Mouse (Mus musculus) embryo, embryonic 11 days (tissue): ENCODE measurements around the gene Srsf6.

Experiments used
- DNase-seq: peaks from one replicate; pipeline ENCODE4 v3.0.0-alpha.2; 2015

Gene Srsf6

DNA sequence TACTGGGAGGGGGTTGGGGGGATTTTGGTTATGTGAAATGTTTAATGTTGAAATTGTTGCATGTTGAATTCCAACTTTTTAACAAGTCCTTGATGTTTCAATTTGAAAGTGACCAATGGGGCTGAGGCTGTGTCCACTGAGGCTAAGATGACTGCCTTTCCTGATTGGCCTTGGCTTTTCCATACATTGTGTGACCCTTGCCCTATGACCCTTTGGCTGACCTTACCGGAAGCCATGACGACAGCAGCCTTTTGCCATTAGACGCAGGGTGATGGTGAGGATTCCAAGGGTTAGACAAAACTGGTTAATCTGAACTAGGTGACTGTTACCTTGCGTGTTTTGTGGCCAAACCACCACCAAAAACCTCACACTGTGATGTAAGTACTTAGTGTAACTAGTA lies 1.4 kb downstream of the Srsf6 start:
- peak; percentile 30 for DNase-seq

DNA sequence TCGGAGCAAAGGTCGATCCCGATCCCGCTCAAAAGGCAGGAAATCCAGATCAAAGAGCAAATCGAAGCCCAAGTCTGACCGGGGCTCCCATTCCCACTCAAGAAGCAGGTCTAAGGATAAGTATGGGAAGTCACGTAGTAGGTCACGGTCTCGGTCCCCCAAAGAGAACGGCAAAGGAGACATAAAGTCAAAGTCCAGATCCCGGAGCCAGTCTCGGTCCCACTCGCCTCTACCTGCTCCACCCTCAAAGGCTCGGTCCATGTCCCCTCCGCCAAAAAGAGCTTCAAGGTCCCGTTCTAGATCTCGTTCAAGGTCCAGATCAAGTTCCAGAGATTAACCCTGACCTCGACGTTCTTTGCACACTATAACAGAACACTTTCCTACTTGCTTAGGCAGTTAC lies 3.1 kb downstream of the Srsf6 start:
- no peak for DNase-seq

GRCm38 (mm10) chr2:162935700-162936099 lies 4.4 kb downstream of the Srsf6 start:
- no peak for DNase-seq

DNA sequence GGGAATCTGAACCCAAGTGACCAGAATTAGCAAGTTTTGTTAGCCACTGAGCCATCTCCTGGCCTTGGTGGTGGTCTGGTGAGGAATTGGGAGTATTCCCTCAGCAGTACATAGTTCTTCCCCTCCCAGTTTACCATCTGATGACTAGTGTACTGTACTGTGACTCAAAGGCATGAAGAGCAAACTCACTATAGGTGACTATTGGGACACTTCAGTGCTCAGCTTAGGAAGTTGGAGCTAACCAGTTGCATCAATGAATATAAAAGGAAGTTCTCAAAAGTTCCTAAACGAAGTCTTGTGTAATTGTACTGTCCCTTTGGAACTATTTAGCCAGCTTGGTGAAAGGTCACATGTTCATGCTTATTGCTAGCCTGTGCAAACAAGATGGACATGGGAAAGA lies 8.2 kb downstream of the Srsf6 start:
- no peak for DNase-seq

DNA sequence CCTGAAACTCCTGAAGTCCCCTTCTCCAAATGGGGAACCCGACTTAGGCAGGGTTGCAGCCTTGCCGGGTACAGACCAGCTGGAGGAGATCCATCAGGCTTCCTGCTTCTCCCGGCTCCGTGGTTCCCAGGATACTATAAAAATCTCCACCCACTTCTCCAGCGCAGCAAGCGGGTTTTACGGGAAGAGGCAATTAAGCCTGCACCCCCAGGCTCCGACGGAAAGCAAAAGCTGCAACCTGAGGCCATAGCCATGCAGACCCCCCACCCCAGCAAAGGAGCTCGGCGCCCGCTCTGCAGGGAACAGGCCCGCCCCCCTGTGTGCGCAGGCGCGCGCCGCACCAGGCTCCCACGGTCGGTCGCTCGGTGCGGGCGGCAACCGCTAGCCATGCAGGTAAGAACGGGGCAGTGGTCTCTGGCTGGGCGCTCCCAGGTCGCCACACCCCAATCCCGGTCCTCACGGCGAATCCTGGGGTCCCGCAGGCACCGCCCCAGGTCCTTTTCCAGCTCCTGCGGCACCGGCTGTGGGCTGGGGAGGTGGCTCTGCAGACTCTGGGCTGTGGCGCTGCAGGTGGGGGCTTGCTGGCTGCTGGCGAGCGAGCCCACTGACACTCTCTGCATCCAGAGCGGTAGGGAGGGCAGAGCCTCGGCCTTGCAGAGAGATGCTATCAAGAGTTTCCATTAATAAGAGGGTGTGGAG lies 12.0 kb downstream of the Srsf6 start, which contains the start of gene L3mbtl1:
Gene L3mbtl1 (plus strand): TSS at position 325 of the 699 bp plus-strand sequence.
- peak; percentile 52 for DNase-seq

- no peak for DNase-seq
Observed at GRCm38 (mm10) chr2:162943931-162944330, 12.6 kb downstream of the Srsf6 start.

DNA sequence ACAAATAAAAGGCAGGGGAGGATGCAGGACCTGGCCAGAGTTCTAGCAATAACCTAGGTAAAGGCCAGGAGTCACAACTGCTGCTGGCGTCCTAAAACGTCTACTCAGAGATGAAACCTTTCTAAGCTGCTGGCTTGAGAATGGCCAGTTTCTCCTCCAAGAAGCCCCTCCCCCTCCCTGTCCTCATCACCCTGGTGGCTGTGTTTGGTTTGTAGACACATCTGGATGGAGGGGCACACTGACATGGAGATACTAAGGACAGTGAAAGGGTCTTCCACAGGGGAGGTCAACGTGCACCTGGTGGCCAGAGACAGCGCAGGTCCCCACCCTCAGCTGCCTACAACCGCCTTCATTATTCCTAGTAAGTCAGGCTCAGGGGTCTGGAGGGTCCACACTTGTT lies 15.6 kb downstream of the Srsf6 start:
- DNase-seq, result no peak

DNA sequence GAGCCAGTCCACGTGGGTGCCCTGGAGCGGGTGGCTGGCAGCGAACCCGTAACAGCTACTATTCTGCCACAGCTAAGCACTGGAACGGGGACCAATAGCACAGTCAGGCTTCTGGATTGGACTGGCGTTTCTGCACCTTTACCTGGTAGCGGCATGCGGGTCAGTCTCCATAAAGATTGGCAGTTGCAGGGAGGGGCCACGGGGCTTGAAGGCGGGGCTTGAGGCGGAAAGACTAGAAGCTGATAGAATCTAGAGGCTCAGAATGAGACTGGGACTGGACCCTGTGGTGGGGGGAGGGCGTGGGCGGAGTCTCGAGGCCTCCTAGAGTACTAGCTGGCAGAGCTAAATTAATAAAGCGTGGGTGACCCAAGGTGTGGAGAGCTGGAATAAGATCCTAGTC lies 16.4 kb downstream of the Srsf6 start:
- peak; percentile 23 for DNase-seq

- DNase-seq, result no peak
Observed at GRCm38 (mm10) chr2:162948221-162948620, 16.9 kb downstream of the Srsf6 start.

- no peak for DNase-seq
Observed at GRCm38 (mm10) chr2:162950776-162951175, 19.4 kb downstream of the Srsf6 start.

DNA sequence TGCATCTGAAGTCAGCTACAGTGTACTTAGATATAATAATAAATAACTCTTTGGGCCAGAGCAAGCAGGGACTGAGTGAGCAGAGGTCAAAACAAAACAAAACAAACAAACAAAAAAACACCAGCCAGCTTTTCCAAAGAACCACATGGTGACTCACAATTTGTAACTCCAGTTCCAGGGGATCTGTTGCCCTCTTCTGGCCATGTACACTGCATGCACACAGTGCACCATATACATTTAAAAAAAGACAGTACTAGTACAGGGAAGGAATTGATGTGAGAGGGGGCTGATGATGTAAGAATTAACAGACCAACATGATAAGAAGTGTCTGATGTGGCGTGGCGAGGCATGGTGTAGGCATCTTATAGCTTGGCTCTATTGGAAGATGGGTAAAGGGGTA lies 25.5 kb downstream of the Srsf6 start:
- DNase-seq, result no peak

DNA sequence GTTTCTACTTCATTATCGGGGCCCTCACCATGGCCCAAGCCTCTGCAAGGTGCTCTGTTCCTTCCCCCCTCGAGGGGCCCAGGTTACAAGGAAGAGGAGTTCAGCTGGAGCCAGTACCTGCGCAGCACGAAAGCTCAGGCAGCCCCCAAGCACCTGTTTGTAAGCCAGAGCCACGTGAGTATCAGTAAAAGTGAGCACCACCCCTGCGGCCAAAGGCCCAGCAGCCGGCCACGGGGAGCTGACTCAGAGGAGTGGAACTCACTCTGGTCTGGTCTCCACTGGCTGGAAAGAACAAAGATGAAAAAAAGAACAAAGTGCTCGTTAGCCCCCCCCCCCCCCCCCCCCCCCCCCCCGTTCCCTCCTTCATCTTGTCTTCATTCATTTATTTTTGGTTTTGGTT lies 30.0 kb downstream of the Srsf6 start:
- DNase-seq, result no peak

DNA sequence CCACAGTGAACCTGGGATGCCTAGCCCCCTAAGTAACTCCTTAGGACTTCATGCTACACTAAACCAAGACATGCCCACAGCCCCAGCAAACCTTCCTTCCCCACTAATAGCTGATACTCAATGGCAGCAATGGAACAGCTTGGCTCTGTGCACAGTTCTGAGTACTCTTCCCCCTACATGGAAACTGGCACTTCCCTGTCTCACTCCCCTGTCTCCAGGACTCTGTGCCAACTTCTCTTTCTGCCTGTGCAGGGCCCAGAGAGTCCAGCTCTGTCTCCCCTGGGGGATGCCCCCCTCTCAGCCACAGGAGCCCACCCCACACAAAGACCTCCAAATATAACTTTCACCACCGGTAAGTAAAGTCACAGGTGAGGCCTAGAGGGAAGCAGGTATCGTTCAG lies 35.4 kb downstream of the Srsf6 start:
- no peak for DNase-seq

- peak; percentile 74 for DNase-seq
Observed at GRCm38 (mm10) chr2:162968357-162968756, 37.0 kb downstream of the Srsf6 start.

DNA sequence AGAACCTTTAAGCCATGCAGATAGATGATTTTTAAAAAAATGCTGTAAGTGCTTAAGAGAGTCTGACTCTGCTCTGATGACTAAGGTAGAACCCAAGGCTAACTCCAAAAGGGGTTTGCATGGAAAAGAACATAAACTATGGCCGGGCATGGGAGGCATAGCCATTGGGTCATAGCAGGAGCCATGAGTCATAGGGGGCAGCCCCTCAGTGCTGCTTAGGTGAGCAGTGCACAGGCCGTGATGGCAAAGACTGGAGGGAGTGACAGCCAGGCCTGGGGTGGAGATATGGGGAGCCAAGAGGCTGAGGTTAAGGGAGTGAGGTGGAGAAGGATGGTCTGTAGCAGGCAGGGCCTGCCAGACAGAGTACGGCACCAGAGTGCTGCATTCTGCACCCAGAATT lies 37.8 kb downstream of the Srsf6 start:
- no peak for DNase-seq

DNA sequence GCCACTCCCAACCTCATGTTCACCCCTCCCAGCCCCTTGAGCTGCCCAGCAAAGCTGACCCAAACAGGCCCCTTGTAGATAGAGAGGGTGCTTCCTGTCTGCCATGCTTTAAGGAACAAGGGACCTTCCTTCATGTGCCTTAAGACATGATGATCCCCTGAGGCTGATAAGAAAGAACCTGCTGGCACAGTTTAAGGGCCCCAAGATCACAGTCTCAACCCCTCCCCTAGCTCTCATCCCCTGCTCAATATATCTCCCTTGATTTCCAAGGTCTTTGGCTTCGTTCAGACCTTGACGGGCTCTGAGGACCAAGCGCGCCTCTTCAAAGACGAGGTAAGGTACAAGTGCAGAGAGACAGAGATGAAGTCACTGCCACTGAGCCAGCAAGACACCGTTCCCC lies 39.6 kb downstream of the Srsf6 start:
- DNase-seq, result no peak

DNA sequence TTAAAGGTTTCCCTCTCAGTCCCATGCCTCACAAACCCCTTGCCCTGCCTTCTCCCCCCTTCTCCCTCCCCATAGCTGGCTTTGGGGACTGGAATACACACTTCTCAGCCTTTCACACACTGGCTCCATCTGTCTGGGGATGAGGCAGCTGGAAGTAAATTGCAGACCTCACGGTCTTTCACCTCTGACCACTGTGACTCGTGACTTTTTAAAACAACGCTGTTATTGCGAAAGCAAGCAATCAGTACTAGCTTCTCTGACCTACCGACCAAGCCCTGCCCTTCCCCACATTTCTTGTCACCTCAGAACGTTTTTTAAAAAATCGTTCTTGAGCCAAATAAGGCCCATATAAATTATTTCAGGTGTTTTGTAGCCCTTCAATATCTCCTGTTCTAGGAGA lies 41.4 kb downstream of the Srsf6 start:
- peak; percentile 27 for DNase-seq

- DNase-seq, result no peak
Observed at GRCm38 (mm10) chr2:162973206-162973605, 41.9 kb downstream of the Srsf6 start.

GRCm38 (mm10) chr2:162973637-162974036 lies 42.3 kb downstream of the Srsf6 start:
- DNase-seq, result peak; percentile 54

GRCm38 (mm10) chr2:162975157-162975775 lies 43.9 kb downstream of the Srsf6 start:
- no peak for DNase-seq

- no peak for DNase-seq
Observed at GRCm38 (mm10) chr2:162976001-162976400, 44.7 kb downstream of the Srsf6 start.

DNA sequence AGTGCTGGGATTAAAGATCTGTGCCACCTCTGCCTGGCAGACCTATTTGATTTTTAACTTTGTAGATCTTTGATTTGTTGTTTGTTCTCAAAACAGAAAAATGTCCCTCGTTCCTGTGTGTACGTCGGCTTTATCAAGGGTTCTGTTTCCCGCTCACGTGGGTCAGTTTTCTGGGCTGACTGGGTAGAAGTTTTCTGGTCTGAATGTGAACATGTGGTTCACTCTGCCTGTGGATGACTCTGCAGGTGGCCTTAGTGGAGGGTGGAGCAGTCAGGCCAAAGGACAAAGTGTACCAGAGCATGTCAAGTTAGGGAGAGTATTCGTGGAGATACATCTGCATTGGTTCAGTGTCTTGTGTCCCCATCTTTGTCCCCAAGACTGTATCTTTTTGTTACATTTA lies 53.1 kb downstream of the Srsf6 start:
- DNase-seq, result no peak

- no peak for DNase-seq
Observed at GRCm38 (mm10) chr2:162985923-162986322, 54.6 kb downstream of the Srsf6 start.
